Comparison of ENCODE assay signal across 14 mouse cellular contexts in genomic region chr11:61038277-61038782, GRCm38 (mm10). TPM values are rescaled to one million over a fixed set of nuclear protein-coding genes. Genes with fewer than 3 reads are reported as not detected.
A peak's percentile ranks its signal among the peaks of the same experiment; 100 is the strongest.
DNase-seq lines count a peak whose midpoint lies in the region; ATAC-seq and TF ChIP-seq lines count a peak whose summit lies in the region.
"Had no signal": no experiment of that assay in that cellular context is flagged by ENCODE, and none has a peak within 500 bp of the region (broad histone marks: within the 10 kb centered on the region; RNA-seq: fewer than 3 reads in every experiment).

No protein-coding gene starts in this region.

- no peaks in the 10 kb centered on the region for H3K36me3 ChIP-seq in heart, embryonic 12.5 days
- H3K36me3 ChIP-seq in heart, embryonic 15.5 days = no peaks in the 10 kb centered on the region
- H3K36me3 ChIP-seq: embryonic facial prominence, embryonic 12.5 days; neural tube, embryonic 12.5 days had no signal

- H3K4me1 ChIP-seq in heart, embryonic 12.5 days (replicated peaks) = peaks cover 21% of the 10 kb centered on the region
- peaks cover 20% of the 10 kb centered on the region for H3K4me1 ChIP-seq in heart, embryonic 15.5 days (replicated peaks)
- H3K4me1 ChIP-seq: embryonic facial prominence, embryonic 12.5 days had no signal

- intact Hi-C loops in heart, postnatal 36 days (cut with DNase I) = no loop called here

- H3K9ac ChIP-seq in heart, embryonic 12.5 days = peak overlapping the region; percentile 4; the same call in 1 of the 2 replicates
- H3K9ac ChIP-seq in heart, embryonic 15.5 days = no peak overlapping the region
- H3K9ac ChIP-seq: embryonic facial prominence, embryonic 12.5 days; neural tube, embryonic 12.5 days had no signal

- no peak overlapping the region for H3K4me2 ChIP-seq in heart, embryonic 12.5 days
- no peak overlapping the region for H3K4me2 ChIP-seq in heart, embryonic 15.5 days
- H3K4me2 ChIP-seq: embryonic facial prominence, embryonic 12.5 days; neural tube, embryonic 12.5 days had no signal

- WGBS in heart, embryonic 12.5 days = 58% methylated on average over 9 of the region's 9 CpGs
- 50% methylated on average over 9 of the region's 9 CpGs for WGBS in heart, embryonic 15.5 days

- peak; percentile 36; the same call in 1 of the 2 replicates for ATAC-seq in heart, embryonic 12.5 days (ENCODE audit: insufficient number of reproducible peaks, low FRiP score)
- ATAC-seq in heart, embryonic 15.5 days (replicated peaks; ENCODE audit: insufficient number of reproducible peaks, insufficient read depth, low FRiP score, low read depth) = peak; percentile 53; the same call in 1 of the 2 replicates
- ATAC-seq: Patski had no signal

- H3K9me3 ChIP-seq in heart, embryonic 12.5 days (replicated peaks) = no peaks in the 10 kb centered on the region
- H3K9me3 ChIP-seq in heart, embryonic 15.5 days (replicated peaks) = no peaks in the 10 kb centered on the region
- H3K9me3 ChIP-seq: embryonic facial prominence, embryonic 12.5 days; neural tube, embryonic 12.5 days had no signal

- DNase-seq in heart, postnatal 36 days = no peak
- peak; percentile 79 for DNase-seq in brain, adult 2 months (ENCODE audit: low read depth, low spot score)
- peak; percentile 82 for DNase-seq in cerebellum, adult 11-12 months
- DNase-seq in layer of hippocampus, adult 2 months (ENCODE audit: low spot score in 2 of 2) = no peak
- no peak for DNase-seq in layer of hippocampus, adult 11-12 months (ENCODE audit: low spot score)
- DNase-seq: liver; retina, postnatal 1 day had no signal

- 0 out of 2 replicates have a peak, but pooled peaks cover 8% of the 10 kb centered on the region for H3K27me3 ChIP-seq in heart, embryonic 12.5 days (replicated peaks)
- no peaks in the 10 kb centered on the region for H3K27me3 ChIP-seq in heart, embryonic 15.5 days
- H3K27me3 ChIP-seq: CH12.LX; neural tube, embryonic 12.5 days had no signal

- no peak overlapping the region for H3K4me3 ChIP-seq in heart, embryonic 12.5 days
- no peak overlapping the region for H3K4me3 ChIP-seq in heart, embryonic 15.5 days
- no peak overlapping the region for H3K4me3 ChIP-seq in layer of hippocampus, adult 2 months
- H3K4me3 ChIP-seq: embryonic facial prominence, embryonic 12.5 days; neural tube, embryonic 12.5 days had no signal

- TF ChIP-seq CTCF in layer of hippocampus, adult 2 months (conservative IDR thresholded peaks at IDR 0.05) = no peak

- no peak overlapping the region for H3K27ac ChIP-seq in heart, embryonic 12.5 days (ENCODE audit: poor library complexity, severe bottlenecking)
- H3K27ac ChIP-seq in heart, embryonic 15.5 days = no peak overlapping the region
- H3K27ac ChIP-seq in layer of hippocampus, adult 2 months = no peak overlapping the region
- H3K27ac ChIP-seq: embryonic facial prominence, embryonic 12.5 days; neural tube, embryonic 12.5 days had no signal

RNA-seq across cellular contexts. Expression of gene Kcnj12, which starts 16.0 kb away (rescaled TPM):
- polyA plus RNA-seq in heart, embryonic 12.5 days (2016; fragmentation: Nextera tagmentation; extraction: Ambion mirVana) = 3.8 and 4.3 TPM in 2 replicates
- 10 to 100 TPM; 22.8 to 24.9 TPM for total RNA-seq in heart, postnatal 36 days (2021)
- polyA plus RNA-seq in heart, embryonic 15.5 days (2015; fragmentation: Nextera tagmentation; extraction: Ambion mirVana) = 5.5 TPM in 2 replicates
- total RNA-seq in layer of hippocampus, adult 2 months (2021) = 1 to 10 TPM; 5.2 to 7.4 TPM
- total RNA-seq: CH12.LX; megakaryocyte-erythroid progenitor cell, adult 5-6 weeks had no signal
- polyA plus RNA-seq: Patski had no signal

Comparison
In these comparisons a context has a peak if more than half of its experiments do, and no peak if none do; other contexts are left out.
1. DNase-seq: peak in brain, adult 2 months (single experiment) and cerebellum, adult 11-12 months (single experiment); none in heart, postnatal 36 days (0 of 2), layer of hippocampus, adult 2 months (0 of 2) and layer of hippocampus, adult 11-12 months (single experiment).